Mouse (Mus musculus) left cerebral cortex, postnatal 14 days (tissue): Measurements from ENCODE around the gene Mllt3. TPM values are rescaled to one million over a fixed set of nuclear protein-coding genes. Genes with fewer than 3 reads are reported as not detected.

ENCODE experiments used
- DNase-seq, 2 experiments: peaks; one replicate each; pipeline ENCODE4 v3.0.0; 2021 to 2022; ENCODE audit warnings: low spot score in 2 of 2, mixed read lengths in 1 of 2
- intact Hi-C: fragments of 180-260 bp; cut with DNase I; formaldehyde crosslinking; loops from one replicate; pipeline ENCODE4 v1.15.1; 2025
- total RNA-seq, 2 experiments: library from RNA; stranded (reverse); gene quantifications; 2 replicates each; pipeline ENCODE4 v1.2.3; 2021

Gene Mllt3
- total RNA-seq, 2 experiments from 2014 or later, result 33.4 to 41.8 TPM

DNA sequence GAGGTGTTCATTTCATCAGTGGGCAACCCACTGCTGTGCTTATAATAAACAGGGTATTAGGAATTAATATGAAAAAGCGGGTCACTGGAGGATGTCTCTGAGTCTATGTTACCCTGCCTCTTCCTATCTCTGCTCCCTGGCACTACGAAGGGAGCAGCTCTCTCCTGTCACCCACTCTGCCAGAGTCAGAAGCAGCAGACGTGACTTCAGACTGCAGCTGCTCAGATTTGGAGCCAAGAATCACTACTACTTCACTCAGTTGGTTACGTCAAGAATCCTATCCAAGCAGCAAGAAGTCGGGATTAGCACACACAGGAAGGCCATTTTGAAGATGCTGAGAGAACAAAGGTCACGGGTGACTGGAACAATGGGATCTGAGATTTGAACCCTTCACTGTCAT lies 71.3 kb downstream of the Mllt3 start:
- no peak for DNase-seq
- intact Hi-C loops, result no loop called here

DNA sequence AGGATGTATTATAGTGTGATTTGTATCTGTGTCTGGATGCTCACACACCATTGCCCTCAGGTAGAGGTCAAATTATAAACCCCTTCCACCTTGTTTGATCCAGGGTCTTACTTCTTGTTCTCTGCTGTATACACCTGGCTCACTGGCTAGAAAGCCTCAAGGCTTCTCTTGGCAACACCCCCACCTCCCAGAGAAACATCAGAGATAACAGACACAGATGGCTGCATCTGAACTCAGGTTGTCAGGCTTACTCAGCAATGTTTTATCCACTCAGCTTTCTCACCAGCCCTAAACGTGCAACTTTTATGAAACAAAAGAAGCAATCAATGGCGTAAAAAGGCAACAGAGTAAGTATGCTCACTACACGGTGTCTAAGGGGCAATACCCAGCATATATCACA lies 75.3 kb downstream of the Mllt3 start:
- intact Hi-C loops, result no loop called here
- DNase-seq, result no peak

- intact Hi-C loops, result no loop called here
- DNase-seq, result no peak
Observed at GRCm38 (mm10) chr4:87957198-87957597, 76.0 kb downstream of the Mllt3 start.

- intact Hi-C loops, result no loop called here
- no peak for DNase-seq
Observed at GRCm38 (mm10) chr4:87955132-87955531, 78.0 kb downstream of the Mllt3 start.

DNA sequence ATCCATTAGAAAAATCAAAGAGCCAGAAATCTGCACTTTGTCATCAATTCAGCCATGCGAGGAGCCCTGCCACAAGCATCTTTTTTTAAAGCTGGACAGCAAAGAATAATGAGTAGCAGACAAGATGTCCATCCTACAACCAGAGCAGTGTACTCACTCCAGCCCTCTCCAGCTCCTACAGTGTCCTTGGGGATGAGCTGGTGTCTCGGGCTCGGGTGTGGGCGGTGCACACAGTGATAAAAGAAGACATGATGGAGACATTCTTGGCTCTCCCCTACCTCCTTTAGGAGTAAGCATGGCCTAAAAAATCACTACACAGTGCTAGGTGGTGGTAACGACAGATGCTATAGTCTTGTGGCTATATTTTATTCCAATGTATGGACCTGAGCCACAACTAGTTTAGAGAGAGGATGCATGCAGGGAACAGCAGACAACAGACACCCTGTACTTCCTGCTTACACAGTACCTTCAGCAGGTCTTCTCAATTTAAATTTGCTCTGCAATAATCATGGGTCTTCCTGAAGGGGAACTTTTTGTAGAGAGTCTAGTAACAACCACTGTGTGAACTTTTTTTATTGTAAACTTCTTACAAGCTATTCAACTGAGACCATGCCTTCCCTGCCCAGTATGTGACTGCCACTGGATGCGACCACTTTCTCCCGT lies 78.6 kb downstream of the Mllt3 start:
- DNase-seq, result peak; percentile 47 to 72
- intact Hi-C loops, result no loop called here

- no peak for DNase-seq
- intact Hi-C loops, result no loop called here
Observed at GRCm38 (mm10) chr4:87953736-87954135, 79.4 kb downstream of the Mllt3 start.

- intact Hi-C loops, result no loop called here
- no peak for DNase-seq
Observed at GRCm38 (mm10) chr4:87953268-87953667, 79.9 kb downstream of the Mllt3 start.

DNA sequence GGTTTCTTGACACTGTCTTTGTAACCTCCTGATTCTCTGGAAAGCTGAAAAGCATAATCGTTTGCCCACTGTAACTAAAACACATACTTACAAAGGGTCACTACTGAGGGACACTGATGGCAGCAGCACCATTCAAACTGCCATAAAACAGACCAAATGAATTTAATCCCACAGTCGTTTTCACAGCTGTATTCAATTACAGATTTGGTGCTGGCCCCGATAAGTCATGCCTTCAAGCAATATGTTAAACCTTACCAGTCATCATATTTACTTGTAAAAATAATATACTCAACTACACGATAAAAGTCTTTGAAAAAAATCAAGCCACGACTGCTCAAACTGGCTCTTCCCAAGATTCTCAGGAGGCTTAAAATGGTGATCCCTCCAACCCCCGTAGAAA lies 83.7 kb downstream of the Mllt3 start:
- intact Hi-C loops, result no loop called here
- no peak for DNase-seq

- no peak for DNase-seq
- intact Hi-C loops, result no loop called here
Observed at GRCm38 (mm10) chr4:87944320-87944719, 88.8 kb downstream of the Mllt3 start.

DNA sequence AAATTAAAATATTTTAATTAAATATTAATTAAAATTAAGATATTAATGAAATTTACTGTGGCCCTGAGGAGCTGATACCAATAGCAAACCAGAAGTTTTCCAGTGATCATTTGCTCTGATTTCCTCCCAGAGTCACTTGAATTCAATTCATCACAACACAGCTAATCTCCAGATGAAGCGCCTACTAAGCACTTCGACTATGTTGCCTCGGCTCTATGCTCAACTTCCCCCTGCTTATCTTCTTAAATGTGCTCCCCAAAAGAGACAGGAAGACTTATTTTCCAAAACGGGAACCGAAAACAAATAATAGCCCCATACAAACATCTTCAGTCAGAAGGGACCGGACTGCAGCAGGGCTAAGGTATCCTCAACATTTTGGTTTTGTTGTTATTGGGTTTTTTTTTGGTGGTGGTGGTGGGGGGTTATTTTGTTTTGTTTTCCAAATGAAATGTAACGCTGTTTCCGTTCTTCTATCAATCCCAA lies 90.2 kb downstream of the Mllt3 start:
- intact Hi-C loops, result no loop called here

DNA sequence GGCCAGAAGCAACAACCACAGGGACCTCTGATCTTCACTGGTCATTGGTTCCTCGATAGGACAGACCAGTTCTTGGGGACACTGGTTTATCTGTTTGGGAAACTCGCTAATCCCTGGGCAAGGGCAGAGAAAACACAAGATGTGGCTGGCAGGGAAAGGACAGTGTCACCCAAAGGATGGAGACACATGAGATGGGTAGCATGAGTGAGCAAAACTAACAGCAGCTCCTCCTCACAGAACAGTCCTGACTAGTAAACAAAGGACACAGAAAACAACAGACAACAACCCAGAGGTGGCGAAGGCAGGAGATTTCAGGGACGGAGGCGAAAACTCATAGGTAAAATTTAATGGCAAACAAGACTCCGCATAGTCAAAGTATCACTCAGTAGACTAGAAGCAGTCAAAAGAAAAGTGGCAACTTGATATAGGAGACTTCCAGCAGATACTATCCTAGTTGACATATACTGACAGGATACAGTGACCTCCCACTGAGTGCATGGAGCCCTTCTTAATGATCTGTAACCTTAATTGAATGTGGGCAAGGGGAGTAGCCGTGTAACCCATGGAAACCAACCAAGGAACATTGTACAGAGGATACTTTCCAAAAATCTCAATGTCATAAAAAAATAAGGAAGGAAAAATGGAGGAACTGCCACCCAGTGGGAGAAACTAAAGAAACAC lies 93.5 kb downstream of the Mllt3 start:
- DNase-seq, result no peak
- intact Hi-C loops, result no loop called here

More for the DNA sequence above, 90.2 kb downstream of the Mllt3 start:
- no peak for DNase-seq

DNA sequence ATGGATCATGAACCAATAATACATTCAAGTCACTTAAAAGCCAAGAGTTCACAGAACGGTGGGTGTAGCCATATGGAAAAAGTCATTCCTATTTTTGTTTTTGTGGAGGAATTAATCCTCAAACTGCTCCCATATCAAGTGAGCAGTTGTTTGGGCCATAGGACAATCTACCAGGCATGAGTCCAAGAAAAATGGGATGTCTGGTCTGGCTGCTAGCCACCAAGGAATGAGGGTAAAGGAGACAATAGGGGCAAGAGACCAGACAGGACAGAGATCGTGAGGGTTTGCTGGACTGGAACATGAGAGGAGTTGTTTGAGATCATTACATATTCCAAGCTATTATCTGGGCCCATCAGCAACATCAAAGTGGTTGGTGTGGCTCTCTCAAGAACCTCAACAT lies 96.8 kb downstream of the Mllt3 start:
- no peak for DNase-seq
- intact Hi-C loops, result no loop called here

GRCm38 (mm10) chr4:87933701-87934337 lies 99.3 kb downstream of the Mllt3 start:
- intact Hi-C loops, result no loop called here
- DNase-seq, result no peak

- no peak for DNase-seq
- intact Hi-C loops, result no loop called here
Observed at GRCm38 (mm10) chr4:87930356-87931245, 102.6 kb downstream of the Mllt3 start.

DNA sequence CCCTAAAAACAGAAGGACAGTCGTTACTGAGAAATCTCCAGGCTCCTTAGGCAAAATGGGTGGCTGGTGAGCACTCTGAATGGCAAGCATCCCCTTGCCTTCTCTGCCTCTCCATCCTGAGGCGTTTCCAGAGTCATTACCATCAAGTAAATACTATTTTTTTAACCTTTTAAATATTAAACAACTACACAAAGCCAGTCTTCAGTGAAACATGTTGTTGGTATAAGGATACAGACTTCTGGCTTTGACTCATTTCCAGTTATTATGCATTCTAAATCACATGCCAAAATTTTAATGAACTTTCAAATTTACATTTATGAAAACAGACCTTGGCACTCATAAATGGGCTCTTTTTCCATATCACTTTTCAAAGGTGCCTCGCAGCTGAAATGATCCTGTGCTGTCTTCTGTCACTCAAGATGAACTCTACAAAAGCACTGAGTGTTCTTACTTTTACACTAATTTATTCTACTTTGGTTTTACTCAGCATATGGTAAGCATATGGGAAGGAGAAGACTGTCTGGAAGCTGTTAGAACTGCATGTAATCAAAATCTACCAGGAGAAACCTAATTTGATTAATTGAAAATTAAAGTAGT lies 104.5 kb downstream of the Mllt3 start:
- intact Hi-C loops, result no loop called here
- DNase-seq, result no peak

- DNase-seq, result no peak
- intact Hi-C loops, result no loop called here
Observed at GRCm38 (mm10) chr4:87927354-87927753, 105.8 kb downstream of the Mllt3 start.

GRCm38 (mm10) chr4:87920664-87921063 lies 112.5 kb downstream of the Mllt3 start:
- intact Hi-C loops, result no loop called here
- no peak for DNase-seq

GRCm38 (mm10) chr4:87911172-87911994 lies 121.8 kb downstream of the Mllt3 start:
- DNase-seq, result no peak
- intact Hi-C loops, result no loop called here
